Mouse (Mus musculus) cerebellum, adult 2 months (tissue): Measurements from ENCODE around the gene Akt1s1. TPM values are rescaled to one million over a fixed set of nuclear protein-coding genes. Genes with fewer than 3 reads are reported as not detected.

Source experiments
- DNase-seq, 2 experiments: peaks; one replicate each; pipeline ENCODE4 v3.0.0; 2021
- H3K27ac ChIP-seq: fragments of 200-500 bp; 2 replicates; pipeline ENCODE4 v1.5.1; 2012; ENCODE audit warnings: low read length, control low read depth, inconsistent platforms; ENCODE audit not compliant: insufficient read depth
- H3K27me3 ChIP-seq: fragments of 200-500 bp; 2 replicates; pipeline ENCODE4 v1.6.1; 2012; ENCODE audit warnings: inconsistent platforms, mild to moderate bottlenecking, low read length, moderate library complexity; ENCODE audit not compliant: control insufficient read depth, insufficient read depth
- H3K4me1 ChIP-seq: fragments of 200-500 bp; 2 replicates; pipeline ENCODE4 v1.6.1; 2011; ENCODE audit warnings: low read length; ENCODE audit not compliant: control insufficient read depth, insufficient read depth
- H3K4me3 ChIP-seq: fragments of 200-500 bp; replicated peaks from 2 replicates; pipeline ENCODE3; 2011; ENCODE audit warnings: mild to moderate bottlenecking, low read depth, low read length, control low read depth; ENCODE audit not compliant: insufficient read depth
- CTCF ChIP-seq: fragments of 200-500 bp; IDR thresholded peaks from 2 replicates; pipeline ENCODE4 v1.5.1; 2011; ENCODE audit warnings: low read depth, mild to moderate bottlenecking, control low read depth, low read length, moderate library complexity, borderline replicate concordance; ENCODE audit not compliant: insufficient read depth
- POLR2A ChIP-seq: fragments of 200-500 bp; IDR thresholded peaks from 2 replicates; pipeline ENCODE4 v1.6.1; 2011; ENCODE audit warnings: low read length, control low read depth, borderline replicate concordance; ENCODE audit not compliant: insufficient read depth
- WGBS: fragments of 180-500 bp; shearing (Covaris S2); methylation state at CpG from one replicate; pipeline ENCODE4 v1.1.7; 2018; 5-methylcytosine and 5-hydroxymethylcytosine counted together
- polyA plus RNA-seq: library from polyadenylated mRNA; depleted of rRNA; stranded (reverse); fragments of >200 nt; gene quantifications from 2 replicates; pipeline ENCODE4 v1.2.3, GENCODE M21; 2012

Akt1s1 gene
- polyA plus RNA-seq, 1 experiment = 83.6 TPM

- Histone ChIP-seq H3K27me3 (no peaks in the 10 kb centered on the region), H3K4me3 (no peak overlapping the region), H3K27ac (no peak overlapping the region), H3K4me1 (peaks cover 9% of the 10 kb centered on the region)
- WGBS = 89% methylated on average over 12 of the region's 12 CpGs
- no peak for TF ChIP-seq POLR2A
- TF ChIP-seq CTCF = no peak
- DNase-seq = no peak
Measured at GRCm38 (mm10) chr7:44851625-44852234, 2.9 kb downstream of the Akt1s1 start.

- TF ChIP-seq CTCF = no peak
- peaks cover 9% of the 10 kb centered on the region for H3K4me1 ChIP-seq
- no peaks in the 10 kb centered on the region for H3K27me3 ChIP-seq
- H3K27ac ChIP-seq = no peak overlapping the region
- no peak overlapping the region for H3K4me3 ChIP-seq
- DNase-seq = no peak
- 77% methylated on average over 36 of the region's 36 CpGs for WGBS
Measured at GRCm38 (mm10) chr7:44852259-44853027, 3.7 kb downstream of the Akt1s1 start.

- TF ChIP-seq POLR2A = no peak
- no peak for DNase-seq
- Histone ChIP-seq H3K4me1 (peaks cover 9% of the 10 kb centered on the region), H3K27me3 (no peaks in the 10 kb centered on the region), H3K27ac (no peak overlapping the region), H3K4me3 (no peak overlapping the region)
- 91% methylated on average over 2 of the region's 2 CpGs for WGBS
Measured at GRCm38 (mm10) chr7:44853065-44853464, 4.3 kb downstream of the Akt1s1 start.

GRCm38 (mm10) chr7:44853596-44854355 lies 5.0 kb downstream of the Akt1s1 start:
- Histone ChIP-seq H3K4me1 (peaks cover 9% of the 10 kb centered on the region), H3K27me3 (no peaks in the 10 kb centered on the region), H3K4me3 (peak overlapping the region; percentile 69), H3K27ac (peak overlapping the region; percentile 93)
- TF ChIP-seq CTCF = no peak
- no peak for TF ChIP-seq POLR2A
- 10% methylated on average over 26 of the region's 26 CpGs for WGBS
- DNase-seq = peak in 1 of 2 experiments; percentile 41

GRCm38 (mm10) chr7:44854356-44855031 lies 5.7 kb downstream of the Akt1s1 start:
- H3K27me3 ChIP-seq = no peaks in the 10 kb centered on the region
- no peak for TF ChIP-seq CTCF
- peak; percentile 79 for TF ChIP-seq POLR2A
- DNase-seq = peak; percentile 83 to 87
- H3K27ac ChIP-seq = peak overlapping the region; percentile 93
- H3K4me3 ChIP-seq = peak overlapping the region; percentile 69
- under 1% methylated on average over 45 of the region's 45 CpGs for WGBS
- H3K4me1 ChIP-seq = peaks cover 9% of the 10 kb centered on the region

GRCm38 (mm10) chr7:44855036-44855435 lies 6.2 kb downstream of the Akt1s1 start:
- peaks cover 9% of the 10 kb centered on the region for H3K4me1 ChIP-seq
- no peaks in the 10 kb centered on the region for H3K27me3 ChIP-seq
- peak overlapping the region; percentile 69 for H3K4me3 ChIP-seq
- peak overlapping the region; percentile 93 for H3K27ac ChIP-seq
- 19% methylated on average over 10 of the region's 10 CpGs for WGBS
- TF ChIP-seq POLR2A (no peak), CTCF (no peak)
- DNase-seq = no peak

GRCm38 (mm10) chr7:44856265-44856916 lies 7.6 kb downstream of the Akt1s1 start:
- TF ChIP-seq CTCF (no peak), POLR2A (no peak)
- Histone ChIP-seq H3K27ac (peak overlapping the region; percentile 18; the same call in 1 of the 2 replicates), H3K4me3 (peak overlapping the region; percentile 59), H3K27me3 (no peaks in the 10 kb centered on the region), H3K4me1 (peaks cover 15% of the 10 kb centered on the region)
- WGBS = 65% methylated on average over 9 of the region's 9 CpGs
- DNase-seq = no peak
